Mouse (Mus musculus) embryonic facial prominence, embryonic 14.5 days (tissue): ENCODE measurements at regions not wholly inside any gene's neighbourhood (a gene's known extent, or its start where the extent isn't known, plus 50 kb on each side); places are given as distances from the start of the nearest gene placed in this dataset.

Source experiments
- ATAC-seq: fragments of 200-750 bp; cut with Nextera tagmentation; 2 replicates; pipeline ENCODE4 v1.8.0; 2017; ENCODE audit warnings: low read depth, moderate number of reproducible peaks, moderate TSS enrichment
- DNase-seq: peaks from one replicate; pipeline ENCODE4 v3.0.0-alpha.2; 2015; ENCODE audit warnings: low spot score
- H3K27ac ChIP-seq: fragments of 300-500 bp; sonication (generic); replicated peaks from 2 replicates; pipeline ENCODE4 v1.5.1; 2014; ENCODE audit warnings: low read depth, mild to moderate bottlenecking, low read length, moderate library complexity
- H3K27me3 ChIP-seq: fragments of 300-500 bp; sonication (generic); replicated peaks from 2 replicates; pipeline ENCODE4 v1.6.1; 2014; ENCODE audit warnings: low read length; ENCODE audit not compliant: control insufficient read depth, insufficient read depth
- H3K36me3 ChIP-seq: fragments of 300-500 bp; sonication (generic); 2 replicates; pipeline ENCODE4 v1.6.1; 2014; ENCODE audit warnings: low read length, mixed read lengths; ENCODE audit not compliant: control insufficient read depth, insufficient read depth
- H3K4me1 ChIP-seq: fragments of 300-500 bp; sonication (generic); 2 replicates; pipeline ENCODE4 v1.6.1; 2014; ENCODE audit warnings: antibody characterized with exemption, low read length; ENCODE audit not compliant: control insufficient read depth, insufficient read depth
- H3K4me2 ChIP-seq: fragments of 300-500 bp; sonication (generic); 2 replicates; pipeline ENCODE4 v1.6.1; 2014; ENCODE audit warnings: low read depth, mild to moderate bottlenecking, low read length, moderate library complexity, mixed read lengths
- H3K4me3 ChIP-seq: fragments of 300-500 bp; sonication (generic); 2 replicates; pipeline ENCODE4 v1.5.1; 2014; ENCODE audit warnings: low read depth, mild to moderate bottlenecking, low read length
- H3K9ac ChIP-seq: fragments of 300-500 bp; sonication (generic); 2 replicates; pipeline ENCODE4 v1.6.1; 2014; ENCODE audit warnings: low read depth, mild to moderate bottlenecking, low read length, moderate library complexity, mixed read lengths
- H3K9me3 ChIP-seq: fragments of 300-500 bp; sonication (generic); 2 replicates; pipeline ENCODE4 v1.6.1; 2016; ENCODE audit warnings: low read length; ENCODE audit not compliant: control insufficient read depth
- WGBS: fragments of 180-500 bp; shearing (Covaris S2); extraction: QIAGEN DNeasy Blood & Tissue Kit; methylation state at CpG from one replicate; pipeline ENCODE4 v1.1.7; 2014; 5-methylcytosine and 5-hydroxymethylcytosine counted together

GRCm38 (mm10) chr2:134275881-134276280 is 278.3 kb downstream of the Hao1 start:
- no peaks in the 10 kb centered on the region for H3K27me3 ChIP-seq
- DNase-seq (peak; percentile 51), ATAC-seq (no peak)
- H3K4me1 ChIP-seq = no peaks in the 10 kb centered on the region
- H3K27ac ChIP-seq = no peak overlapping the region
- H3K9ac ChIP-seq = no peak overlapping the region
- WGBS = 31% methylated on average over 3 of the region's 3 CpGs
- H3K9me3 ChIP-seq = no peaks in the 10 kb centered on the region
- no peak overlapping the region for H3K4me2 ChIP-seq
- no peak overlapping the region for H3K4me3 ChIP-seq
- H3K36me3 ChIP-seq = no peaks in the 10 kb centered on the region

- DNase-seq = peak; percentile 52
- no peak overlapping the region for H3K9ac ChIP-seq
Observed at GRCm38 (mm10) chr2:134268466-134268865, 285.7 kb downstream of the Hao1 start.

More at GRCm38 (mm10) chr2:134268466-134268865, 285.7 kb downstream of the Hao1 start:
- Histone ChIP-seq H3K4me3 (no peak overlapping the region), H3K4me1 (no peaks in the 10 kb centered on the region), H3K27ac (no peak overlapping the region), H3K27me3 (no peaks in the 10 kb centered on the region), H3K4me2 (no peak overlapping the region), H3K9me3 (no peaks in the 10 kb centered on the region), H3K36me3 (no peaks in the 10 kb centered on the region)
- ATAC-seq = no peak
- WGBS = 25% methylated on average over 2 of the region's 2 CpGs
